Mouse (Mus musculus): ENCODE data around the gene Satb1. TPM values are rescaled to one million over a fixed set of nuclear protein-coding genes. Genes with fewer than 3 reads are reported as not detected.

The Satb1 gene
- 10 to 100 TPM; 24.5 to 30.1 TPM for total RNA-seq (2021)

DNA sequence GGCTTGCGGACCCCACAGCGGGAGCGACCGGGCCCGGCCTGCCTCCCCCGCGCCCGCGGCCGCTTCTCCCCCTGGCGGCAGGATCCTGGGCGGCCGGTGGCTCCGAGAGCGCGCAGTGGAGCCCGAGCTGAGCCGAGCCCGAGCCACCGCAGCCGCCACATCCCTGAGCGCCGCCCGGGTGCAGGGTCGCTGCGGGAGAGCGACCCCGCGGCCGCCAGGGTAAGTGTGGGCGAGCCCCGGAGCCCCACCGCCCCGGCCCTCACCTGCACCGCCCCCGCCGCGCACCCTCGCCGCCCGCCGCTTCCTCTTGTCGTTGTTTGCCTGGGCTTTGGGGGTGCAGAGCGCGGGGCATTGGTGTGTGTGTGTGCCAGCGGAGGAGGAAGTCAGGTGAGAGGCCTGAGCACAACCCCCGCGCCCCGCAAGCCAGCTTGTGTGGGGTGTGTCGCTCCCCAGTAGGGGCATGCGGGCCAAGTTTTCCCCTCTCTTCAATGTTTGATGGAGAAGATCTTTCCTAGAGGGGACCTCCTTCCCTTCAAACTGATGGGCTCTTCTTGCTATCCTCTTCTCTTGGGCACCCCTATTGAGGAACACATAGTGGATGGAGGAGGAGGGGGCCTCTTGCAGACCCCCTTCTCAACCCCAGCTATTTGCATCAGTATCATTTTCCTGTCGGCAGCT, at the start of gene Satb1:
Gene Satb1 (minus strand): TSS at position 391 of the 678 bp plus-strand sequence.
- DNase-seq = peak; percentile 58 to 63
- intact Hi-C loops (cut with DNase I) = no loop called here

DNA sequence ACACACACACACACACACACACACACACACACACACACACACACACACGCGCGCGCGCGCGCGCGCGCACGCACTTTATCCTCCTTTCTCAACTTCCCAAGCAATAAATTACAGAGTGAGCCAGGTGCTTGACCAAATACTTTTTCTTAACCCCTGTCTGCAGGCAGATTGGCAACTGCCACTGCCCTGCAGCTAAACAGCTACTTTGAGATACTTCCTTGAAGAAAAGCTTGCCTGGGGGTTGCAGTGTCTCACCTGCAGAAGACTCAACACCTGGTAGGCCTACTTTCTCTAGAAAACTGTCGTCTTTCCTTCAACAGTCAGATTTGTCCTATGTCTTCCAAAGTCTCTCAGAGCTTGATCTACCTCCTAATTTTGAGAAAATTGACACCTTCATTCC, 49.5 kb upstream of the Satb1 start:
- no peak for DNase-seq
- intact Hi-C loops (cut with DNase I) = no loop called here

DNA sequence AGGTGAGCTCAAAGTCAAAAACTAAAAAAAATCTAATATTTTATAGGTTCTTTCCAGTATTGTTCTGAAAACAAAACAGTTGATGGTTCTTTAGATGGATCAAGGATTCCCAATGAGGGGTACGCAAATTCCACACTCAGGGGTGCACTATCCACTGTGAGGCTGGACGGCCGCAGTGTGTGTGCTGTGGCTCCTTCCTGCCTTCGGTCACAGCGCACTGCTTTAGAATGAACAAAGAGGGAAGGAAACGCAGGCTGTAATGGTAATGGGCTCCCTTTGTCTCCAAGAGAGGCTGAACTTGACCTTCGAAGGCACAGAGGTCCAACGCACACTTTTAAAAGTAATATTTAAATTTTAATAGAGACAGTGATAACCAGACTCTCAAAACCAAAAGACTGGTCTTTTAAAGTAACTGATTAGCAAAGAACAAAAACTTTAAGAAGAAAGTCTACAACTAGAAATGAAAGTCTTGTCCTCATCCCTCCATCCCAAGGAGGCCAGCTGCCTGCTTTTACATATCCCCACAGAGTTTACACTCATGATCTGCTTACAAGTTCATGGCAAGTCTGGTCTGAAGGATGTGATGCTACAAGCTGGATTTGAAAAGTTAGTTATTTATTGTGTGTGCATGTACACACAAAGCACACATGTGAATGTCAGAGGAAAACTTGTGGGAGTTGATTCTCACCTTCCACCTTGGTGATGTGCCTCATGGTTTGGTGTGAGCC, 48.0 kb upstream of the Satb1 start:
- DNase-seq = no peak
- intact Hi-C loops (cut with DNase I) = no loop called here

GRCm38 (mm10) chr17:51880221-51880620, 47.1 kb upstream of the Satb1 start:
- no peak for DNase-seq
- intact Hi-C loops (cut with DNase I) = no loop called here

DNA sequence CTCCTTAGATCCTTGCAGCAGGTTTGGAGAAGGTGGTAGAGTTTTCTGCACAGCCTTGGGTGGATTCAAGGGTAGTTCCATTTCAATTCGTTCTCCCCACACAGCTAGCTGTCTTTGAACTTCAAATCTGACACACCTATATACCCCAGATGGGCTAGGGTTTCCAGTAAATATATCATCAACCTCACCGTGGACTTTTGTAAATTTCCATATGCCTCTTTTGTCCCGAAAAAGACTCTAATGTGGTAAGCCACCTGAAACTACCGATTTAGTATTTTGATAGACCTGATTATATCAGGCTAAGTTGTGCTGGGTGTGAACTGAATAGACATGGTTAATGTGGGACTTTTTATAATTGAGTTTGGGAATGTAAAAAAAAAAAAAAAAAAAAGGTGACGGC, 46.6 kb upstream of the Satb1 start:
- intact Hi-C loops (cut with DNase I) = no loop called here
- no peak for DNase-seq

GRCm38 (mm10) chr17:51879171-51879570, 46.1 kb upstream of the Satb1 start:
- intact Hi-C loops (cut with DNase I) = no loop called here
- no peak for DNase-seq

- intact Hi-C loops (cut with DNase I) = no loop called here
- DNase-seq = no peak
Measured at GRCm38 (mm10) chr17:51876471-51876870, 43.4 kb upstream of the Satb1 start.

GRCm38 (mm10) chr17:51857616-51858015, 24.5 kb upstream of the Satb1 start:
- DNase-seq = no peak
- intact Hi-C loops (cut with DNase I) = no loop called here

DNA sequence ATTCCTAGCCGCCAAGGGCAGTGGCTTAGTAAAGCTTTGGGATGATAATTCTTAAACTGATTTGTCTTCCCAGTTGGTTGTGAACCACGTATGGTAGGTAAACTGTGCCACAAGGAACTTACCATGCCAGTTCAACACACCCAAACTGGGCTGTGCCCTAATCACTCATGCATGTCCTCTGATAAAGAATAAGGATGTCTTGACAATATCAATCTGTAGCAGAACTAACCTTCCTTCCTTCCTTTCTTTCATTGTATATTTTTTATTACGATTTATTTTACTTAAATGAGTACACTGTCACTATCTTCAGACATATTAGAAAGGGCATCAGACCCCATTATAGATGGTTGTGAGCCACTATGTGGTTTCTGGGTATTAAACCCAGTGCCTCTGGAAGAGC, 23.2 kb upstream of the Satb1 start:
- no peak for DNase-seq
- intact Hi-C loops (cut with DNase I) = no loop called here

DNA sequence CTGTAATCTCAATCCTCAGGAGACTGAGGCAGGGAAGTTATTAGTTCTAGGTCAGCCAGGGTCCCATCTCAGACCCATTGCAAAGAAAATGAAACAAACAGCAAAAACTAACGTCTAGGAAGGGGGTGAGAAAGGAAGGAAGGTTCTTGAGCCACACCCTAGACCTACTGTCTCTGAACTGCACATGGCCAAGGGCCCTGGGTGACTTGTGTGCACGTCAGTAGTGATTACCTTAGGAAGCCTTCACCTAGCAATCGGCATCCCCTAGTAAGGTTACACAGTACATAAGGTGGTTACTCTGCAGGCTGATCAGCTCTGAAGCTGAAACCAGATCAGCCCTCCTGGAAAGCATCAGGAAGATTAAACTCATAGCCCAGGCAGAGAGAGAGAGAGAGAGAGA, 22.2 kb upstream of the Satb1 start:
- no peak for DNase-seq
- intact Hi-C loops (cut with DNase I) = no loop called here

- intact Hi-C loops (cut with DNase I) = no loop called here
- no peak for DNase-seq
Measured at GRCm38 (mm10) chr17:51853952-51854351, 20.9 kb upstream of the Satb1 start.

- DNase-seq = no peak
- intact Hi-C loops (cut with DNase I) = no loop called here
Measured at GRCm38 (mm10) chr17:51840596-51840995, 7.5 kb upstream of the Satb1 start.

- no peak for DNase-seq
- intact Hi-C loops (cut with DNase I) = no loop called here
Measured at GRCm38 (mm10) chr17:51839484-51839883, 6.4 kb upstream of the Satb1 start.

- intact Hi-C loops (cut with DNase I) = no loop called here
- DNase-seq = no peak
Measured at GRCm38 (mm10) chr17:51836901-51837300, 3.8 kb upstream of the Satb1 start.

DNA sequence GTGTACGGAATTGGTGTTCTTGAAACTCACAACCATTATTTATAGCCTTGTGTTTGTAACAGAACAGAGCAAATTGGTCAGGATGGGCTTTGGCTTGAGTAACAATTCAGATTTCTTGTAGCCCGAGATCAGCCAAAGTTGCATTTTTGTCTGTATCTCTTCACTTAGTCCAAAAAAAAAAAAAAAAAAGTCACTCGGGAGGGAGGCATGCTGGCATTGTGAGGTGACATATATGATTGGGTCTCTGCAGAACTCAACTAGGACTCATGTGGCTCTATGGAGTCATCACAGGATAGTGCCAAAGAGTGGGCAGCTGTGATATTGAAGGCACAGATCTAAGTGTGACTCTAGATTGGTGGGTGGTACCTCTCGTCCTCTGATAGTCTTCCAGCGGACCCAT, 3.2 kb upstream of the Satb1 start:
- intact Hi-C loops (cut with DNase I) = no loop called here
- DNase-seq = no peak

DNA sequence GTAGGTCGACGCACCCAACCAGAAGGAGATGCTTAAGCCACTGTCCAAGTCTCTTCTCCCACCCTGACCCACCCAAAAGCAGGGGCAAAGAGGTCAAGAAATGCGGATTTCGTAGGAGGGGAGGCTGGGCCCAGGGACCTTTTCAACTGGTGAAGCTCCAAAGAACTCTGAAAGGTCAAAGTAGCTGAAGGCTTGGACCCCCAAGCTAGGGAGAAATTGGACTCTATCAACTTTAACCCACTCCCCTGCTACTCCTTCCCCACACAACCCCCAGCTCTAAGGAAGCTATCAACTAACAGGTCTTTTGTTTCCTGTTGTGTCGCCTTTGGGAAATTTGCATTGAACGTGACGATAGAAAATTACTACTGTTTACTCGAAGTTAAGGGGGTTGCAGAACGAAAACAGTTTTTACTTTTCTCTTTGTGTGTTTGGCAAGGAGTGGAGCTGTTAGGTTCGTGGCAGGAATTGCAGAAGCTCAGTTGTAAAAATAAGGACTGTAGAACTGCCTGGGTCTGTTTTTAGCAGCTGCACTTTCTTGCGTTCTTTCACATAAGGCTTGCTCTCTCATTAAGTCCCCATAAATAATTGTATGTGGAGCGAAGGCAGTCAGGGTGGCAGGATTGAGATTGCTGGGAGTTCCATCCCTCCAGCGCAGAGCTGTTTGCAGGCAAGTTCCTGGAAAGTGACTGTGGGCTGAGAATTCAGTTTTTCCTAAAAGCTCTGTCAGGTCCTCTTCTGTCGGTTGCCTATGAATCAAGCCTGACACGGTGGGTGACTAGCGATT, 680 bp upstream of the Satb1 start:
- intact Hi-C loops (cut with DNase I) = no loop called here
- DNase-seq = no peak

GRCm38 (mm10) chr17:51832421-51832875, 642 bp downstream of the Satb1 start:
- intact Hi-C loops (cut with DNase I) = no loop called here
- DNase-seq = peak; percentile 43 to 52

DNA sequence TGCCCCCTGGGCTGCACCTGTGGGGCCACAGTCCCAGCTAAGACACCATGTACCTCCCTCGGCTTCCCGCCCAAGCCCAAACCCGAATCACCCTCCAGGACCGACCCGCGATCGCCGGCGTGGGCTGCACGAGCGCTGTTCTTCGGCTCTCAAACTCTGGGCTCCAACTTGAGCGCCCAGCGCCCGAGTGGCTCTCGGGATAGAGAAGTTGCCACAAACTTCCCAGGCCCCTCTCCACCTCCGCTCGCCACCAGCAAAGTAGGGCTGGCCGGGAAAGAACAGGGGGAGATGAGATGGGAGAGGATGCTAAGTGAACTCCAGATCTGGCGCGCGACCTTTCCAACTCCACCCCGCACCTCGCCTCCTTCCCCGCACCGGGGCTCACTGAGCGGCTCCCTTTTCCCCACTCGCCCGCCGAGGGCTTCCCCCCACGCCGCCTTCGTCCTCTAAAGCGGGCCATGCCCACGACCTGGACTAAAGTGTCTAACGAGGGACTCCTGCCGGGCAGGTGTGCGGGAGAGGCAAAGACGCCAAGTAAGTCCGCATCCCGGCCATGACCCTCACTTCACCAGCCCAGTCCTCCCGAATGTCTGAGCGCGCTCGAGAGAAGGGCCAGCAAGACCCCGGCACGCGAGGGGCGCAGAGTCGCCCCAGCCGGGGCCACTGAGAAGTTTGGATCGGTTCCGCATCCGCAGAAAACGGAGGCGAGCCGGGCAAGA, 1.2 kb downstream of the Satb1 start:
- intact Hi-C loops (cut with DNase I) = no loop called here
- peak in 1 of 2 experiments; percentile 15 for DNase-seq

DNA sequence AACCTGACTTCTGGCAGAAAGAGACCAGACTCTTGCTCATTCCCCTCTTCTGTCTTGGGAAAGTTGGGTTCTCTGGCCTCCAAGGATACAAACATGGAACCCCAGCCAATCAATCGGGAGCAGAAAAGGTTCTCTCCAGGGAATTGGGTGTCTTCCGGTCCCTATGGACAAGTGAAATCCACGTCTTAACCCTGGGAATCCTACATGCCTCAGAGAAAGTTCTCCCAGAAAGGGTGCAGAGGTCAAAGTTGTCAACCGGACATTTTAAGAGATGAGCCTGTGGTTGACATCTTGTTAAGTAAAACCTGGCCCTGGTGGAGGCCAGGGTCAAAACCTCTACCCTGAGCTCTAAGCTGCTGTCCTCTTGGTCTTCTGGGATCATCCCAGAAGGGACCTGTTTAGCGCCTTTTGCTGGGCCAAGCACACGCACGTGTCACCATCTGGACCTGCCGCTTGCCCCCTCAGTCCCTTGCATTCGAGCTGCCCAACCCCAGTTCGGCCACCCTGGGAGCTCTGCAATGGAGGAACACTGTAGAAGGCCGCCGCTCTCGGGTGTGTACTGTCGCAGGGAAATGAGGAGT, 1.9 kb downstream of the Satb1 start:
- intact Hi-C loops (cut with DNase I) = no loop called here
- no peak for DNase-seq

DNA sequence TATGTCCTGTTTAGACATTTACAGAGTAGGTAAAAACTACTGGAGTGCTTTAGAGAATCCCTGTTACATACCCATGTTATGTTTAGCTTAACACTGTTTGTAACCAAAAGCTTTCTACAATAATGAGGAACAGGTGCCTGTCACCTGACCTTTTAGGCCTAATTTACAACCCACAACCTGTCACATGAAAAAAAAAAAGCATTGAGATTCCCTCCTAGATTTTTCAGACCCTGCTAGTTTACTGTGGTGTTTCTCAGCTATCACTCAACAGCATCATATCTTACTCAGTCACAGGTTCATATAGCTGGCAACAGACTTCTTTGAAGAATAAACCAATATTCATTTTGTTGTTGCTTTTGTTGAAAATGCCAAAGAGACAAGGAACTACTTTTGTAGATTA, 3.7 kb downstream of the Satb1 start:
- no peak for DNase-seq
- intact Hi-C loops (cut with DNase I) = no loop called here
